Mouse (Mus musculus) regulatory T cell (primary cell): ENCODE measurements around the gene Wasf3.
"Not testable (repeated sequence)": the region's sequence is repeated elsewhere in the genome, so short reads cannot be mapped to it uniquely, and the experiment has no call there.

Source experiments
- in situ Hi-C: fragments of 300-600 bp; cut with MboI, MseI; formaldehyde crosslinking; loops from one replicate; pipeline ENCODE4 v1.15.1; 2025; ENCODE audit warnings: high pct_unique_total_duplicates

The Wasf3 gene

DNA sequence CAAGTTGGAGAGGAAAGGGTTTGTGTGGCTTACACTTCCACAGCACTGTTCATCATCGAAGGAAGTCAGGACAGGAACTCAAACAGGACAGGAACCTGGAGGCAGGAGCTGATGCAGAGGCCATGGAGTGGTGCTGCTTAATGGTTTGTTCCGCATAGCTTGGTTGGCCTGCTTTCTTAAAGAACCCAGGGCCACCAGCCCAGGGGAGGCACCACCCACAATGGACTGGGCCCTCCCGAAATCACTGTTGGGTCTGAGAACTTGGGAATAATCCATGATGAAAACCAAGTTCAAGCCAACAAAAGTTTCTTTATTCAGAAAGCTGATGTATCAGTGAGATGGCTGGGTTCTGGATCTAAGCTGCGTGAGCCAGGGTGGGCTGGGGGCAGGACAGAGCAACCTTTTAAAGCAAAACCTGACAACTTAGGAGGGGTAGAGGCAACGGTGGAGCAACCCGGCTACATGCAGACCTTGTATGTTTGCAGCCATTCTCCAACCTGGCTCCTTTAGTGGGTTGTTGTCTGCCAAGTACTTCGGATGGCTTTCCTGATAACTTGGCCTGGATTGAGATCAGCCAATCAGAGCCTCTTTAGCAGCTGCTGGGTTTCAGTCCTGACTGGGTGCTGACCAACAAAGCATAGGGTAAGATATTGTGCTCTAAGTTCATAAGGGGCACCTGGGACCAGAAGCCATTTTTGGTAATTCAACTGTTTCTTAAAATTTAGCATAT is 13.8 kb downstream of the Wasf3 start:
- in situ Hi-C loops: no loop called here

DNA sequence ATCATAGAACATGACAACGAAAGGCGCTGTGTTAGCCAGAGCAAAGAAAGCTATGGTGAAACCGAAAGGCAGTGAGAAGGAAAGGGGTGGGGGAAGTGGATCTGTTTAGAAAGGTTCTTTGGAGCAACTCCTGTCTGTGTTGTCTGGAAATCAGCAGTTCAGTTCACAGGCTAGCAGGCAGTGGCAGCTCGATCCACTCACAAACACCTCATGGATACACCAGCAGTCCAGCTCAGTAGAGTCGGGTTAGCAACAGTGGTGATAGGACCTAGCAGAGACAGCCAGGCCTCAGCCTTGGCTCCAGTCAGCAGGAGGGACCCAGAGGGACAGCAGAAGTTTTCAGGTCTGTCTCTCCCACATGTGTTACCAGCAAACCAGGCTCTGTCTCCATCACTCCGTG is 16.2 kb downstream of the Wasf3 start:
- in situ Hi-C loops: not testable (repeated sequence)

DNA sequence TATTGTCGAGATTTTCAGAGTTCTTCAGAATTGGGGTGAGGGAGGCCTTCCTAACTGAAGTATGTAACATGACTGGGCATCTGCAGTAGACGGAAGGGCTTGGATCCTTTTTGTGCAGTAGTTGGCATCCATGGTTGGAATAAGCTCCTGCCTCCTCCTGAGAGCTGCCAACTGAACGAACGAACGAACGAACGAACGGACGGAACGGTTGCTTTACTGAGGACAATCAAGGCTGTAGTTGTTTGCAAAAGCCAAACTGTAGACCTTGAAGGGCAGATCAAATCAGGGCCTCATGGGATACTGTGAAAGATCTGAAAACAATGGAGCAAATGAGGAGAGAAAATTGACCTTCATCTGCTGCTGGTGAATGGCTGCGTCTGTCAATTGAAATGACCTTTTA is 17.5 kb downstream of the Wasf3 start:
- in situ Hi-C loops: no loop called here

DNA sequence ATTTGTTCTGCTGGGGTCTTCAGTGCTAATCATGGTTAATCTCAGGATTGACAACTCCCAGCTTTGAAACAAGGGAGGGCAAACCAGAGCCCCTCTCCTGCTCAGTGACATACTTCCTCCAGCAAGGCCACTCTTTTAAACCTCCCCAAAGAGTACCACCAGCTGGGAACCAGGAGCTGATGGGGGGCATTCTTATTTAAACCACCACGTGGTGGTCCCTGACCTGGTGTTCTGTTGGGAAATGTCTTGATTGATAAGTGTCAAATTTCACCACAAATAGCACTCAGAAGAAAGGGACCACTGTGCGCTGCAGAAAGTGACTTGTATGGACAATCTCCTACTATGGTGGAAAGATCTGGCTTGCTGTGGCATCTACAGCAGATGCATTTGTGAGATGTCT is 19.1 kb downstream of the Wasf3 start:
- in situ Hi-C loops: no loop called here

DNA sequence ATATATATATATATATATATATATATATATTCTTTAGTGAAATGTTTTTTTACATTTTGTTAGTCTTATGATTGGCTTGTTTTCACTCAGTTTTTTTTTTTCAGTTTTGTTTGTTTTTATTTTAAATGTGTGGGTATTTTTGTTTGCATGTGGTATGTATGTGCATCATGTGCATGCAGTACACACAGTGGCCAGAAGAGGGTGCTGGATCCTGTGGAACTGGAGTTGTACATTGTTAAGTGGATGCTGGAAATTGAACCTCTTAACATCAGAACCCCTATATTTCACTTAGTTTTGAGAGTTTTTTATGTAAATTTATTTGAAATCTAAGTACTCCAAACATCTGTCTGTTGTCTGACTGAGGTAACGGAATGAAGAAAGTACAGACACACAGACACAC is 21.3 kb downstream of the Wasf3 start:
- in situ Hi-C loops: no loop called here

DNA sequence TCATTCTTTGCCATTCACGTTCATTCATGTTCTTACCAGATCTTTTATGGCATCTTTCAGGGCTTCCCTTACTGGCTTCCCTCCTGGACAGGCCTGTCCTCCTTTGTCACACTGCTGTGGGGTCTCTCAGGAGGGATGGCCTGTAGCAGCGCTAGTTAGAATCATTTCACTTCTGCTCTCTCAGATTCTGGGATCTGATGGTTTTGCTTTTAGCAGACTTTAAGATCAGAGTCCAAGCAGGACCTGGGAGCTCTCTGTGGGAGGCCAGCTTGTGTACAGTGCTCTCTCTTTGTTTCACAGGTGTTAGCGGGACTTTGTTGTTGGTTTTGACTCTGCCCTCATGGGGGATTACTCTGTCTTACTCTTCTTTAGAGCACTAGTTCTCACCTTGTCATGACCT is 23.0 kb downstream of the Wasf3 start:
- in situ Hi-C loops: no loop called here

DNA sequence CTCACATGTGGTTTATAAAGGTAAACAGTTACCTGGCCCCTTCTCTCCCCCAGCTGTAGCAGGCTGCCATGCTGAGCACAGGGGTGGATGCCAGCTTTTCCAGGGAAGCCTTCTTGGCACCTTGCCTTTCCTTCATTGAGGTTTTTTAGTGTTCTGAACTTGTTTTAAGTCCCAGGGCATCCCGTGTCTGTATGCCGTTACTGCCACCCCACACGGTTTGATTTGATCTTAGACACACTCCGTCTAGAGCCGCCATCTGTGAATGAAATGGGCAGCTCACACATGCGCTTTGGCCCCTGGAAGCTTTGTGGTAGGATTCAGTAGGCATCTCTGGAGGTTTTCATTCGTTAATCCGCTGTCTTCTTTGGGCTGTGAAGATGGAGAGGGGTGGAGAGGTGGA is 23.8 kb downstream of the Wasf3 start:
- in situ Hi-C loops: no loop called here

DNA sequence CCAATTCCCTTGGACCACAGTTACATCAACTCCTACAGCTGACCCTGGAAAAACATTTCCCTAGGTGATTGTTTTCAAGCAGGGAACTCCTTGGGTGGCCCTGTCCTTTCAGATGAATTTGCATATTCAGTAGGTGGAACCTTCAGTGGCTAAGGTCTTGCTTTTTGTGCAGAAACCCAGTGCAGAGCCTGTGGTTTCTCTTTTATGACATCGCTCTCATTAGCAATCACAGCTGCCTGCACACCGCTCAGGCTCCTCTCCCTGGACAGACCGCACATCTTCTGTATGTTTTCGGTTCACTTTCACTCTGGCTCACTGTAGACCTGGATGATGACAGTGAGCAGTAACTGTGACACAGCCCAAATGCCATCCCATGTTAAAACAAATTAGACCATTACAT is 26.0 kb downstream of the Wasf3 start:
- in situ Hi-C loops: no loop called here

DNA sequence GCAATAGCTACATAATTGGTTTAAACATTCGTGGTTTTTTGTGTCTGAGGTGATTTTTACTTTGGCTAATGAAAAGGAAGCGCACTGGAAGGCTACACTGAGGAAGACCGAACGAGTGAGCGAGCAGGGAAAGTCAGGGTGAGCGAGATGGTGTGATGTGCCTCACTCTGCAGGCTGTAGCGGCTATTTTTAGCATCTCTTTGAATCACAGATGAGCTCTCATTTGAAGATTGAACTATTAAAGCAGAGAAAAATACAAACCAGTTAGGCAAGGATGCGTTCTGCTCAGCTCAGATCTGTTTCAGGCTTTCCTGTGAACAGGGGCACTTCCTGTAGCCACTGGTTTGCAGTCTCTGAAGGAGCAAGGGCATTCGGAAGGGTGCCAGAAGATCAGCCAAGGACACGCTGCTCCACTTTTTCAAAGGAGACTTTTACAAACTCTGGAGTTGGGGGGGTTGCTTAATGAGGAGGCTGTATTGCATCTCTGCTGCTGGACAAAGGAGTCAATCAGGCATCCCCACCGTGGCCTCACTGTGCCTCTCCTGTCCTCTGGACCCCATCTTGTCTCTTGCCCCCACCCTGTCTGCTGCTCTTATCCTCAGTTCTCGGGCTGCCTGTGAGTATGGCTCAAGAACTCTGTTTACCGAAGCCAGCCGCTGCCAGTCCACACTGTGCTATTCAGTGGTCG is 28.1 kb downstream of the Wasf3 start:
- in situ Hi-C loops: no loop called here

DNA sequence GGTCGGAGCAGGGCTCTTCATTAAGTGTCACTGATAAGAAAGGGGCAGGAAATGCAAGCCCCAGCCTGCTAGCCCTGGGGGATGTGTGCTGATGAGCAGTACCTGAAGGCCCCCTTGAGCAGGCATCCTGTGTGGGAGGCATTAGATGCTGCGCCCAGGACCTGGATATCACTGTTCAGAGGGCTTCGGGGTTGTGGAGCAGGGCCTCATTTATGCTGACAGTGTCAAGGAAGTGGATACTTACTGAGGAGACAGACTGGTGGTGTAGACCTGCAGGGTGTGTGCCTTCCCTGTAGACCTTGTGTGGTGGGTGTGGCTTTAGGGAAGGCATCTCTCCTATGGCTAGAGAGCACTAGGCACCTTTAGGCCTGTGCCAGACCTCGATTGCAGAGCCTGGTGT is 29.8 kb downstream of the Wasf3 start:
- in situ Hi-C loops: no loop called here

DNA sequence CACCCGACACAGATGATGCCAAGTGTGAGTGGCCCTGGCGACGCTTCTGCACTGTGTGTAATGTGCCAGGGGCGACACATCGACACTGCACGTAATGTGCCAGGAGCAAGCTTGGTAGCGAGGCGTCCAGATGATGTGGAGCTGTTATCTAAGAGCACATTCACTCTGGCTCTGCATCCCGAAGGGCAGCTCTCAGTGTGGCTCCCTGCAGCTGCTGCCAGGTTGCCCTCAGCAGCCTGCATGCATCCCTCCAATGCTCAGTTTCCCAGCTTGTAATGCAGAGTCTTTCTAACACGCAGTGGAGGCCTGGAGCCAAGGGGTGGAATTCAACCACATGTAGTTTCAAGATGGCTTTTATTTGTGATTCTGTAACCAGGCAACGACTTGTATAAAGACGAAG is 30.4 kb downstream of the Wasf3 start:
- in situ Hi-C loops: no loop called here

DNA sequence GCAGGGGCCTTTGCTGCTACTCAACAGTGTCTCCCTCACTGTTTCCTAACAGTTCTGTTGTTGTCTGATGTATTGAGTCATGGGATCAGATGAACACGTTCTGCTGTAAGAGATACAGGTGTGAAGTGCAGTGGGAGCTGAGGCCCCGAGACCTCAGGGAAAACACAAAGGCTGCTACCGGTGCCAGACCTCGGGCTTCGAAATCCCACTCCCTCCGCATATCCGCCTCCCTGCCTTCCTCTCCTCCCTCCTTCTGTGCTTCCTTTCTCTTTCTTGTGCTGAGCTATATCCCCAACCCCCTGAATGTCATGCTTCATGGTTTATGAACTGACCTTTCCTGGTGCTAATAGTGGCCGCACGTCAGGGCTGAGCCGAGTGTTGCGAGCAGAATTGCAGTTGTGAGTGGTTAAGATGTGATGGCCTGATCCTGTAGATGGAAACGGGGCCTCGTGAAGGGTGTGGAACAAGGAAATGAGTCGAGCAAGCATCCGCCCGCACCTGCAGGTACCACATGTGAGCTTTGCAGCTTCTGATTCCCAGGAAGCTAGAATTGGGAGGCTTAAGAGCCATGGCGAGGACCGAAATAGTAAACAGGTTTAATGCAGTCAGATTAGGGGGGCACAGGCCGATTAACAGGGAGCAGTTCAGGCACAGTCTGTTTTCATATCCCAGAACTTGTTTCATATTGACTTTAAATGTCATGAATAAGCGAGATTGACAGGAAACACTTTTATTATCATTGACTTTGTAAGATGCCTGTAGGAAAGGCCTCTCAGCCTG is 31.7 kb downstream of the Wasf3 start:
- in situ Hi-C loops: no loop called here

DNA sequence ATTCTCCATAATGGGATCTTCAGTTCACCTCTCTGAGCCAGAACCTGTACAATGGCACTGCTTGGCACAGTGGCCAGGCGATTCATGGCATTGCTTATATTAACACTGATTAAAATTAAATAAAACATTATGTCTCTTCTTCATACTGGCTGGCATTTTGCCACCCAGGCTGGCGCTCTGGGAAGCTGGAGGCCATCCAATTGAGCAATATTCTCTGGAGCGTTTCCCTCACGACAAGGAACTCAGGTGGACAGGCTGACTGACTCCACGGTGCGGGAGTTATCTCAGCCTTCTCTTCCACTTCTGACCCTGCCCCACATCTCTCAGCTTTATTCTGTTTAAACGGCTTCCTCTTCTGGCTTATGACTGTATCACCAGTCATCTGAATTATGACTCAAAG is 33.3 kb downstream of the Wasf3 start:
- in situ Hi-C loops: no loop called here

DNA sequence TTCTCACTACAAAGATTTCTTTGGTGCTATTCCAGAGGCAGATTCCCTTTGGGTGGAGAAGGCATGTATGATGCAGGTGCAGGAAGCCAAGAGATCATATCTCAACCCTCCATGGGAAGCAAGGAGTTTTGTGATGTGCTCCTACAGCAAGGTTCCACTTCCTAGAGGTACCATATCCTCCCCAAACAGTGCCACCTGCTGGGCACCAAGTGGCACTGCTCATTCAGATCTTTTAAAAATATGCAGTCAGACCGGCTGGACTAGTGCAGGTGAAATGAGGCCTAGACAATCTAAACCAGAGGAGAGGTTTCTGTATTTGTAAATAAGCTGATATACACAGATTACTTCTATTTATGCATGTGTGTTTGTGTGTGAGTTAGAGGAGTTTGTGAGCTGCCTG is 35.3 kb downstream of the Wasf3 start:
- in situ Hi-C loops: no loop called here

DNA sequence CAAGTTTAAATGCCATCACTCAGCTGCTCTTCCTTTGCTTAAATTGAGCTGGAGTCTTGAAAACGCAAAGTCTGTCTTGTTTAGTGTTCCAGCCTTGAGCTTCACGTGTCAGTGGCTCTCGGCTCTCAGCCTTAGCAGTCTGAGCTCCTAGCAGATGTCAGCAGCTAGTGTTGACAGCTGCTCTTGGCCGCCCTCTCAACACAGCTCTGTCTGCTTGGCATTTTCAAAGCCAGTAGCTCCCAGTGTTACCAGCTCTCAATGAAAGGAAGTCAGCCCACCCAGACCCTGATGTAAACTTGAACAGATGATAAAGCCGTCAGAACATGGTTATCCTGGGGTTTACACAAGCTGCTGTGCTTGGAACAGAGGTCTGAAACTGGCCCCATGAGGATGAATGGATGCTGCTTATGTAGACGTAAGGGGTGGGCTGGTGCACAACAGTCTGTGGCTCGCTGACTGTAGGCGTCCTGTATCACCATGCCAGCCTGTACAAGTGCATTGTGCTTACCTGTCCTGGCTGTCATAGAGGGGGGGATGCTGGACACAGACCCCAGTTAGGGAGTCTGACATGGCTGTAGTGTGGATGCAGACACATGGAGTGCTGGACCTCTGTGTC is 40.0 kb downstream of the Wasf3 start:
- in situ Hi-C loops: no loop called here

DNA sequence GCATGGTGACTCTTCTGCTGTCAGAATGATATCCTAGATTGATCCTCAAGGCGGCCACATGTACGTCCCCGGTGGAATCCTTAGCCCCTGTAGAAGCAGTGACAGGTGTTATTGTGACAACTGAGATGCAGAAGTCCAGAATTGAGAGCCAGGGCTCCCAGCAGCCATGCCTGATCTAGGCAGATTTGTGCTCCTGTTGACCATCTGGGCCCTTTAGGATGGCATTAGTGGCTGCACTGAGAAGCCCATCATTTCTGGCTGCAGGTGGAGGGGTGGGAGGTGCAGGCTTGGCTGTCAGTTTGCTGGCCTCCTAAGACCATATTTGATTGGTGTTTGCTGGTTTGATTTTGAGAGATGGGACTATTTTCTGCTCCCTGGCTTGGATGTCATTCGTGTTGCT is 40.9 kb downstream of the Wasf3 start:
- in situ Hi-C loops: no loop called here

DNA sequence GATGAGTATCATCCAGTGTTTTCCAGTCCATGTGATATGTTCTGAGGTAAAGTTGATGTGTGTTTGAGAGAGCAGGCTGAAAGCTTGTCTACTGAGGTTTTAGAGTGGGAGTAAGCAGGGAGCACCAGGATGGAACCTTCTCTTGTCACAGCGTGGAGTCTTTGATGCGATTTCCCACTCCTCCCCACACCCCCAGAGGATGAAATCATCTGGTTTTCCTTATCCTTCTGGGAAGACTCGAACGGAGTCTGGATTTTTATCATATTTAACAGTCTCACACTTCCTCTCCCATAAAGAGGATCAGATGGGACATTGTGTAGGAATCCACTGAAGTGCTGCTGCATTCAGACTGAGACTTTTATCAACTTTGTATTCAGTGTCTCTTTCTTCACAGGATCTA is 43.3 kb downstream of the Wasf3 start:
- in situ Hi-C loops: no loop called here

DNA sequence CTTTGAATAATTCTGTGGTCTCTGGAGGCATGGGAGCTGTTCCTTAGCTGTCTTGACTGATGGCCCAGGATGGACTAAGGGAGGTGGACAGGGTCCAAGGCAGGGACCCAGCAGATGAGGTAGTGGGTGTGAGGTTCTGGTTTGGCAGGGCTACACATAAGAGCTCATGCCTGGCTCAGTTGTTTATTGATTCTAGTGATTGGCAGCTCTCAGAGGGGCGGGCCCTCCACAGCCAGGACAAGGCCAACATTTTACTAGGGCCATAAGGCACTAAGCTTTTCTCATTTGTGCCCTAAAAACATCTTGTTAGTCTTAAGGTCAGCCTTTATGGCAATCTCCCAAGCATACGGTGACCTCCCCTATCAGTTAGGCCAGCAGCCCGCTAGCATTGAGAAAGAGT is 47.0 kb downstream of the Wasf3 start:
- in situ Hi-C loops: no loop called here

DNA sequence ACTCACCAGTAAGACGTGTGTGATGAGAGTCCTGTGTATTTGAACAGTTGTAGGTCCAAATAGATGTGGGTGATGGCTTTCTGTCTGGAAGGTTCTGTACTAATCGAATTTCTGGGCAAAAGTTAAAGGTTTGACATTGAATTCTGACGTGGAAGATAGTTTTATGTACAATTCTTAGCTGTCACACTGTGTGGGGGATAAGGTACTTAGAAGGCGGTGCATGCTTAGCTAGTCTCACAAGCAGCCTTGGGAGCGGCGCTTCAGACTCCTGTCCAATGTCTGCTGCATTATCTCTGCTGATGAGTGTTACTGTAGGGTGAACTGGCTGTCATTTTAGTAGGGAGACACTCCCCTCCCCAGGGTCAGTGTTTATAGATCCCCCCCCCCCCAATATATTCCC is 47.7 kb downstream of the Wasf3 start:
- in situ Hi-C loops: no loop called here

DNA sequence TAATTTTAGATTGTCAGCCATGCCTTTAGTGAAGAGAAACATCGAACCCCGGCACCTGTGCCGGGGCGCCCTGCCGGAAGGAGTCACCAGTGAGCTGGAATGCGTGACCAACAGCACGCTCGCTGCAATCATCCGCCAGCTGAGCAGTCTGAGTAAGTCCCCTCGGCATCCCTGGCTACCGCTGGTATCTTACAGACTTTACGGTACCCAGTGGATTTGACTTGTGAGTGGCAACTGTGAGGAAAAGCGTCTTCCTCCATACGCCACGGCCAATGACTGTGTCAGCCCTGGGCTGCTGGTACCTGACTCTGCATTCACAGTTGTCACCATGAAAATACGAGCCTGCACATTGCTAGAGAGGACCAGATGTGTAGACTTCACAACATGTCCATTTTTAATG is 50.5 kb downstream of the Wasf3 start:
- in situ Hi-C loops: no loop called here

DNA sequence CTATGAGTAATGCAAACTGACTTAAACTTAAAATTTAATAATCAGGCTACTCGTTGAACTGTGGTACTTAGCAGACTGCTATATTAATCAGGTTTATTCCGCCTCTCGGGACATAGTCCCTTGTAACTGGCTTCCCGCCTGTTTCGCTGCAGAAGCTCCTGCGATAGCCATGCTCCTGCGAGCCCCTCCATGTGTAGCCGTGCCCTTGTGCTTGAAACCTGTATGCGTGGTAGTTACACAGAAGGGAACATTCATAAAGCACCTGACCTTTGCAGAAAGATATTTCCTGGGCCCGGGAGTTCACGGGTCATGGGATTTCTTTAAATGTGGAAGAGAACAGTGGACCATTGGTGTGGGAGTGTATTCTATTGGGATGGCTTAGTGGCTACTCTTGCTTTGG is 52.0 kb downstream of the Wasf3 start:
- in situ Hi-C loops: no loop called here

DNA sequence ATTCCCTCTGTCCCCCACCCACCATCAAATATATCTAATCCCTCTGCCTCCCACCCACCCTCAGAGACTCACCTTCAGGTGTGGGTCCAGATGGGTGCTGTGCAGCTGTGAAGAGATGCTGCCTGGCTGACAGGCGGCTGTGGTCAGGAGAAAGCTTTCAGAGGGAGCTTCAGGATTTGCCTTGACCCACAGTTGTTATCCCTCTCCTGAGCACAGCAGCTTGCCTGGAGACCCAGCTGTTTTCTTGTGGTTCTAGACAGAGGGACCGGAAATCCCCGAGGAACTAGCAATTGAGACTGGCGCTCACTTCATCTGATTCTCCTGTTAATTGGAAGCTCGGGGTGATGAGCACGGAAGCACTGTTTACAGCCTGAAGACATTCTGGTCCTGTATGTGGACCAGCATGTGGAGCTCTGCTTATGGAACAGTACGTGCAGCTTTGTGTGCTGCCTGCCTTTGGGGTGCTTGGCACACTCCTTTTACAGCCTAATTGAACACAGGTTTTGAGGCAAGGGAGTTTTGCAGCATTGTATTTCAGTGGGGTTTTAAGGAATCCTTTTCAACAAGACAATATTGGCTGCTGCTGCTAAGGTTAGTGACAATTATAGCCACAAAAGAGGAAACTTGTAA is 54.5 kb downstream of the Wasf3 start:
- in situ Hi-C loops: no loop called here
